Mouse (Mus musculus) urinary bladder, postnatal 0 days (tissue): ENCODE results near the gene Olfr329-ps. TPM values are rescaled to one million over a fixed set of nuclear protein-coding genes. Genes with fewer than 3 reads are reported as not detected.

Source experiments
- polyA plus RNA-seq: library from polyadenylated mRNA; unstranded; fragments of >200 nt; fragmentation: Nextera tagmentation; extraction: Ambion mirVana; gene quantifications from 2 replicates; pipeline ENCODE4 v1.2.1, GENCODE M21; 2015

Olfr329-ps gene
- not detected in 2 replicates for polyA plus RNA-seq

GRCm38 (mm10) chr11:58546322-58546721, at the start of gene Olfr329-ps:
TSS of gene Olfr329-ps (minus strand) at chr11:58546422.

DNA sequence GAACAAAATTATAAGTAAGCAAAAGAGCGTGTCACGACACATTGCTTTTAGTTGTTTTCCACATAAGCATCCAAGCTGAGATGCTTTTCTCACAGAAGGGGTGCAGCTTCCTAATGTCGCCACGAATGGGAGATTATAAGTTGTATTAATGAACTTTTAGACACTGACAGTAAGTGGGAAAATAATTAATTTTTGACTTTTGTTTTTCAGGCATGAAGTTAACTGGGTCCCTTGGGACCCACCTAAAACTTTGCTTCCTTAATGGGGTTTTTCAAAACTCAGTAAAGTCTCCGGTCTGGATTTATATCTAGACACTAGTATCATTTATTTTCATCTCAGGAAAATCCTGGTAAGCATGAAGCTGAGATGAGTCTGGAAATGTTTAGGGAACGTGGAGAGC, 48.6 kb upstream of the Olfr329-ps start, which contains the start of gene Olfr324:
Gene Olfr324, plus strand, starts transcription at position 301 of the 400 bp plus-strand sequence.

GRCm38 (mm10) chr11:58577430-58577829, 31.2 kb upstream of the Olfr329-ps start, which contains the start of gene Olfr325:
TSS of gene Olfr325 (plus strand) at chr11:58577730.

GRCm38 (mm10) chr11:58570405-58570804, 24.2 kb upstream of the Olfr329-ps start, which contains the start of gene Olfr224:
TSS of gene Olfr224 (minus strand) at chr11:58570553.

GRCm38 (mm10) chr11:58555536-58555935, 9.3 kb upstream of the Olfr329-ps start, which contains the start of gene Olfr328:
TSS of gene Olfr328 (minus strand) at chr11:58555636.

GRCm38 (mm10) chr11:58534736-58535135, 11.5 kb downstream of the Olfr329-ps start, which contains the start of gene Olfr330:
TSS of gene Olfr330 (minus strand) at chr11:58534836.

DNA sequence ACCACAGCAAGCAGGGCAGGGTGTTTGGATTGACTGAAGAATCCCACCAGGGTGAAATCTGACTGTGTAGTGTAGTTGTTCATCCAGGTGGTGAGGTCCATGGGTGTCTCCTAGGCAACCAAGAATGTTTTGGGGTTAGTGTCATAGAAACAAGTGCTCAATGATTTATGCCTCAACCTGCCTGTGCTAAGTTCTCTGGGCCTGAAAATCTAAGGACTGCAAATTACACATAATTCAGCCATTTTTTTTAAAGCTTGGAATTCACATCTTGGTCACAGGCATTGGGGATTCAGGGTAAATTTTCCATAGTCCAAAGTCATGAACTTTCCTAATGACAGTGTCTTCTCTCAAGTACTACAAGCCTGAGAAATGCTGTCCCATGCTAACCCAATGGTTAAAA, 43.8 kb downstream of the Olfr329-ps start, which contains the start of gene Olfr331:
Gene Olfr331, minus strand, starts transcription at position 101 of the 400 bp plus-strand sequence.

GRCm38 (mm10) chr11:58492455-58492854, 53.8 kb downstream of the Olfr329-ps start, which contains the start of gene Olfr332:
TSS of gene Olfr332 (minus strand) at chr11:58492555.

Other genes with a start within 250 kb of the Olfr329-ps start
- 10.1 and 11.4 TPM in 2 replicates for gene Zfp692, start 239.4 kb downstream of the Olfr329-ps start, polyA plus RNA-seq
- gene Zfp672, start 216.1 kb downstream of the Olfr329-ps start, polyA plus RNA-seq = 40.1 and 44.4 TPM in 2 replicates
- 29.8 and 33.1 TPM in 2 replicates for gene Sh3bp5l, start 215.7 kb downstream of the Olfr329-ps start, polyA plus RNA-seq
- 0.24 and 0.77 TPM in 2 replicates for gene Lypd8, start 167.4 kb downstream of the Olfr329-ps start, polyA plus RNA-seq
- gene 1810065E05Rik, start 125.3 kb downstream of the Olfr329-ps start, polyA plus RNA-seq = 0.23 and 0.33 TPM in 2 replicates
- gene Gm12253, start 113.9 kb downstream of the Olfr329-ps start, polyA plus RNA-seq = not detected in 2 replicates
- gene Lypd9, start 93.5 kb downstream of the Olfr329-ps start, polyA plus RNA-seq = not detected in 2 replicates
- not detected in 2 replicates for gene Olfr30, start 84.2 kb downstream of the Olfr329-ps start, polyA plus RNA-seq
- not detected in 2 replicates for gene Olfr332, start 53.9 kb downstream of the Olfr329-ps start, polyA plus RNA-seq
- not detected in 2 replicates for gene Olfr331, start 43.9 kb downstream of the Olfr329-ps start, polyA plus RNA-seq
- not detected in 2 replicates for gene Olfr330, start 11.6 kb downstream of the Olfr329-ps start, polyA plus RNA-seq
- gene Olfr328, start 9.2 kb upstream of the Olfr329-ps start, polyA plus RNA-seq = 0.05 TPM in 1 of 2 replicates, not detected in the other
- not detected in 2 replicates for gene Olfr224, start 24.1 kb upstream of the Olfr329-ps start, polyA plus RNA-seq
- not detected in 2 replicates for gene Olfr325, start 31.3 kb upstream of the Olfr329-ps start, polyA plus RNA-seq
- gene Olfr324, start 48.7 kb upstream of the Olfr329-ps start, polyA plus RNA-seq = not detected in 2 replicates
- not detected in 2 replicates for gene 2210407C18Rik, start 69.7 kb upstream of the Olfr329-ps start, polyA plus RNA-seq
- gene Olfr323, start 84.1 kb upstream of the Olfr329-ps start, polyA plus RNA-seq = not detected in 2 replicates
- gene Trim58, start 94.0 kb upstream of the Olfr329-ps start, polyA plus RNA-seq = not detected in 2 replicates
- not detected in 2 replicates for gene Olfr322, start 112.4 kb upstream of the Olfr329-ps start, polyA plus RNA-seq
- not detected in 2 replicates for gene Olfr320, start 134.7 kb upstream of the Olfr329-ps start, polyA plus RNA-seq
- gene Olfr319, start 152.7 kb upstream of the Olfr329-ps start, polyA plus RNA-seq = not detected in 2 replicates
- gene Olfr318, start 177.6 kb upstream of the Olfr329-ps start, polyA plus RNA-seq = not detected in 2 replicates
- not detected in 2 replicates for gene Olfr317, start 192.8 kb upstream of the Olfr329-ps start, polyA plus RNA-seq
- not detected in 2 replicates for gene Olfr316, start 206.3 kb upstream of the Olfr329-ps start, polyA plus RNA-seq
- not detected in 2 replicates for gene Olfr315, start 226.8 kb upstream of the Olfr329-ps start, polyA plus RNA-seq
- not detected in 2 replicates for gene Olfr314, start 236.5 kb upstream of the Olfr329-ps start, polyA plus RNA-seq